Mouse (Mus musculus): ENCODE results near the gene Znrd1. TPM values are rescaled to one million over a fixed set of nuclear protein-coding genes. Genes with fewer than 3 reads are reported as not detected.
"Not testable (repeated sequence)": the region's sequence is repeated elsewhere in the genome, so short reads cannot be mapped to it uniquely, and the experiment has no call there.

Znrd1 gene
- 10 to 100 TPM; 25.8 to 30.3 TPM for total RNA-seq (2021)

DNA sequence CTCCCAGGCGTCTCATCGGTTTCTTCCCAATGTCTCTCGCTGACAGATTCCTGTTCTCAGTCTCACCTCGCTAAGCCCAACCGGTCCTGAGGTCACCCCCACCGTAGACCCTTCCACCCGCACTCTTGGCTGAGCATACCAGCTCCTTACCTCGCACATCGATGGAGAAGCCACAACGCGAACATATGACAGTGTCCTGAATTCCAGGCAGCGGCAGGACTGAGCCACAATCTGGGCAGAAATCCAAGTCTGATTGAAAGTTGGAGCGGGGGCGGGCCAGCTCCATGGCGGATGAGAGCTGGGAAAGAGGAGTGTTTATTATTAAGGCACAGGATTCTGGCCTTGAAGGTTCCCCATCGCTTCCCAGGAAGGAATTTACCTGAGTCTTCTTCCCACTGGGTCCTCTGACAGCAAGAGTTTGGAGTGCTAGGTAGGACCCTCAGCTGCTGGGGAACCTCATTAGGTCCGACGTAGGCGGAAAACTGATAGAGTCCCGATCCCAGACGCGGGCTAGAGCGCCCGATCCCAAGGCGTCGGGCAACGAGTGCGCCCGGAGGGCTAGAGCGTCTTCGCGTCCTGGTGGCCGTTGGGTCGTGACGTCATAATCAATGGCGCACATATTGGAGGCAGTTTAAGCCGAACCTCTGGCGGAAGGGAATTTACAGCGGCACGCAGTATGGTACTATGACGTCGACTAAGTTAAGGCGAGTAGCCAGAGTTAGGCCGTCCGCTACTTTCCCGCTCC, at the start of gene Znrd1, which contains the start of gene Znrd1as:
Gene Znrd1, minus strand, starts transcription at position 561 of the 745 bp plus-strand sequence.
Gene Znrd1as, plus strand, starts transcription at position 594 of the 745 bp plus-strand sequence.
- intact Hi-C loops (cut with DNase I) = no loop called here
- DNase-seq = peak; percentile 96

DNA sequence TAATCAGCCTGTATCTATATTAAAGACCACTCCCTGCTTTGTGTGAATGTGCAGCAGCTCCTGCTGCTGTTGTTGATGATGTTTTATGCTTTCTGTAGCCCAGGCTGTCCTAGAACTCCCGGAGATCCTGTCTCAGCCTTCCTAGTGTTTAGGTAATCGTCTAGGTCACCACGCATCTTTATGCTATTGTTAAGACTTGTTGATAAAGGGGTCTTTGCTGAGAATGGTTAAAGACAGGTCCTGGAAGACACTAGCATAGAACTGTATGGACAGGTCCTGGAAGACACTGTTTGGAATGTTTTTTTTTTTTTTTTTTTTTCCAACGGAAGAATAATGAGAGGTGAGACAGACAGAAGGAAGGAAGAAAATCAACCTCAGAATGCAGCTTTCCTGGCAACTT, 45.0 kb upstream of the Znrd1 start:
- intact Hi-C loops (cut with DNase I) = loop anchor here (2.0 kb wide), 1 partner anchor 43 kb away; no protein-coding TSS in a partner anchor
- DNase-seq = no peak

- intact Hi-C loops (cut with DNase I) = loop anchor here (1.0 to 2.0 kb wide), 2 partner anchors 26 to 44 kb away; no protein-coding TSS in a partner anchor
- DNase-seq = peak; percentile 71
Measured at GRCm38 (mm10) chr17:37002364-37003330, 44.3 kb upstream of the Znrd1 start.

- intact Hi-C loops (cut with DNase I) = no loop called here
- no peak for DNase-seq
Measured at GRCm38 (mm10) chr17:37000863-37001262, 42.5 kb upstream of the Znrd1 start, which contains the start of gene Zfp57. Gene Zfp57 (plus strand): TSS chr17:37001163.

- no peak for DNase-seq
- intact Hi-C loops (cut with DNase I) = no loop called here
Measured at GRCm38 (mm10) chr17:36998477-36998876, 40.1 kb upstream of the Znrd1 start.

DNA sequence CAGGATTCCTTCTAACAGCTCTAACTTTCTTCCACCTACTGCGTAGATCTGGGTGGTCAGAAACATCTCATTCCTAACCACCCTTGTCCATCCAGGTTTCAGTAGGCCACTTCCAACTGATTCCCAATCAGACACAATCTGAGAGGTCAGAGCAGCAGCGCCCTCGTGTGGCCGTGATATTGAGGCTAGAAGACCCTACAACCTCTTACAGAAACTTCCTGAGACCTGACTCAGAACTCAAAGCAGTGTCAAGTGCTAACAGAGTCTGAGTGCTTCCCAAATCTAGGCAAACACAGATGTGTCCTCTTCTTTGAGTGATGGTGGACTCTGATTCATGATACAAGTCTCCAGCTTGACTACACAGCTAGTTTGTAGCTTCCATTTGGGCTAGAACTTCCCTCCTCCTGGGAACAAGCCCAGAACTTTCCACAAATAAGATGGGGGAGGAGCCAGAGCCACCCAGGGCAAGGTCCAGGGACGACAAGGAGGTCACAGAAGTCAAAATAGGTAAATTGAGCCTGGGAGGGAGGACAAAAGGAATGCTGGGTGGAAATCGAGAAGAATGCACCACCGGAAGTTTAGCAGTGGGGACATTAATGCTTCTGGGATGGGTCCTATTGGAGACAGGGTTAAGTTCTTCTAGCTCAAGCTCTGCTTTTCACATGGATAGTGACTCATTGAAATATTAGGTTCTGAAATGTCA, 38.8 kb upstream of the Znrd1 start:
- peak; percentile 89 for DNase-seq
- intact Hi-C loops (cut with DNase I) = no loop called here

- intact Hi-C loops (cut with DNase I) = no loop called here
- DNase-seq = no peak
Measured at GRCm38 (mm10) chr17:36995448-36995847, 37.1 kb upstream of the Znrd1 start.

- no peak for DNase-seq
- intact Hi-C loops (cut with DNase I) = no loop called here
Measured at GRCm38 (mm10) chr17:36994528-36994927, 36.2 kb upstream of the Znrd1 start.

- intact Hi-C loops (cut with DNase I) = no loop called here
Measured at GRCm38 (mm10) chr17:36993770-36994325, 35.5 kb upstream of the Znrd1 start.

DNA sequence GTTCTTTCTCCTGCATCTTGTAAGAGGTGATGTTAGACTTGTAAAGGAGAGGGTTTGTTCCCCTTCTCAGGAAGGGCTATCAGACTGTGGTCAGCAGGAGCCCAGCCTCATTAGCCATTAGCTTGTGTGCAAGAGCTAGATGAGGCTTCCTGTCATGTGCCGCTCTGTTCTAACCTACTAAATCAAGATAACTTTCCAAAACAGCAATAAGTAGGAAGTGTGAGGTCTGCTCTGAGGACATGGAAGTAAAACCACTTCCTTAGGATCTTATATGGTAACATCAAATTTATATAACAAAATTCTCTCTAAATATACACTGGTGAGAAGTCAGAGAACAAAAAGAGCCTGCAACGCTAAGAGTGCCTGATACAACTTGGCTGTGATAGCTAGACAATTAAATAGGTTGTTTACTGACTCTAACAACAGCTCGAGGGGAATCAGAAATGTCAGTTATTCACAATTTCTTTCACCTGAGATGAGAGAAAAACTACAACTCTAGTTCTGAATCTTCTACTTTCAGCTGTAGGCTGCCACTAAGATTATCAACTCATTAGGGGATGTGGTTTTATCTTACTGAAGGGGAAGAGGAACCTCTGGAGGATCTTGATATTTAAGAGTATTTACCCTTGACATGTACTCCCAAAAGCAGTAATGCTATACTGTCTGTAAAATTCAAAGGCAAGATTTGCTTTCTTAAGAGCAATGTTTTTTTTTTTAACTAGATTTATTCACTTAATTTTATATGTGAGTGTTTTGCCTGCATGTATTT, 34.2 kb upstream of the Znrd1 start:
- no peak for DNase-seq
- intact Hi-C loops (cut with DNase I) = no loop called here

More at GRCm38 (mm10) chr17:36993770-36994325, 35.5 kb upstream of the Znrd1 start:
- DNase-seq = no peak

GRCm38 (mm10) chr17:36990630-36991029, 32.3 kb upstream of the Znrd1 start:
- intact Hi-C loops (cut with DNase I); DNase-seq: not testable (repeated sequence)

- DNase-seq = no peak
- intact Hi-C loops (cut with DNase I) = no loop called here
Measured at GRCm38 (mm10) chr17:36989437-36989836, 31.1 kb upstream of the Znrd1 start, which contains the start of gene H2-M5. Gene H2-M5 (minus strand): TSS chr17:36989537.

GRCm38 (mm10) chr17:36988475-36988874, 30.1 kb upstream of the Znrd1 start:
- no peak for DNase-seq
- intact Hi-C loops (cut with DNase I) = no loop called here

DNA sequence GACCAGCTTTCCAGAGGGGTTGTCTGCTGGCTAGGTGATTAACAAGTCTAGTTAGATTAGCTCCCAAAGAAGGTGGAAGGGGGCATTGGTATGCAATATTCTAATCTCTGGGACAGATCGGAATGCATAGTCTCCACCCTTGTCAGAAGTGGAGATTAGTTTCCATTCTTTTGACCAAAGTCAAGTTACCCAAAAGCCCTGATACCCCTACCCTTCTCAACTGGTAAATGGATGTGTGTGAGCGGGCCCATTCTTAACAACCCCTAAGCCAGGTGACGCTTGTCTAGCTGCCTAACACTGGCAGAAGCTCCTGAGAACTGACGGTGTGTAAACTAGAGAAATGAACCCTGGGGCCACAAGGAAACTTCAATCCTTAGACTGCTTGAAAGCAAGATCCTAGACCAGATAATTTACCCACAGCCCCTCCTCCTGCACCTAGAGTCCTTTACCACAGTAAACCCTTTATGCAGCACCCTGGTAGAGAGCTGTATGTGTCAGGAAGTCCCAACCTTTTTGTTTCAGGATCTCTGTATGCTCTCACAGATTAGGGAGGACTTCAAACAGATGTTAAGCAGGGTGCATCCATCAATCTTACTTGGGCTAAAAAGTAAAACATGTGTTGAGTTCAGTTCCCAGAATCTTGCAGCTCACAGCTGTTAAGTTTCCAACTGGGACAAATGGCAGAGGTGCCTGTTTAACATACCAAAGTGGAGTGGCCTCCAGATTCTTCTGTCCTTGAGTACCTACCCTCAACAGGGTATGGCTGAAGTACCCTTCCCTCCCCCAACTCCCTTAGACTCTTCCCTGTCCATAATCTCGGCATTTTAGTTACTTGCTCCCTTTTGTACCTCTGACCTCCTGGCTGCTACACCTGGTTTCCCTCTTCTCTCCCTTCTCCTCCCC, 24.1 kb upstream of the Znrd1 start:
- no peak for DNase-seq
- intact Hi-C loops (cut with DNase I) = no loop called here

DNA sequence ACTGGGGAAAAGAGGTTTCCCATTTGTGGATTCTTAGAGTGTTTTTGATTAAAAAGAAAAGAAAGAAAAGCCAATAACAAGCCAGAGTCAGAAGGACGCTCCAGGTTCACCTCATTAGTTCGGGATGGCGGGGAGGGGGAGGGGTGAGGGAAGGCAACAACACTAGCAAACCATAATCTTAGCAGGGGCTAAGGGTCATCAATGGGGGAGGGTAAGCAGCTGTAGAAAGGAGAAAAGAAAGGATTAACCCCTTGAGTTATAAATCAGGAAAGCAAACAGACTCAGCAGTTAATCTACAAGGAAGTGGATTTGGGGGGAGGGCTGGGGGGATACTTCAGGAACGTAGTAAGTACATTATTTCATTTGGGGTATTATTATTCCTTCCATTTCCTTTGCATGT, 23.5 kb upstream of the Znrd1 start:
- intact Hi-C loops (cut with DNase I) = no loop called here
- DNase-seq = no peak

DNA sequence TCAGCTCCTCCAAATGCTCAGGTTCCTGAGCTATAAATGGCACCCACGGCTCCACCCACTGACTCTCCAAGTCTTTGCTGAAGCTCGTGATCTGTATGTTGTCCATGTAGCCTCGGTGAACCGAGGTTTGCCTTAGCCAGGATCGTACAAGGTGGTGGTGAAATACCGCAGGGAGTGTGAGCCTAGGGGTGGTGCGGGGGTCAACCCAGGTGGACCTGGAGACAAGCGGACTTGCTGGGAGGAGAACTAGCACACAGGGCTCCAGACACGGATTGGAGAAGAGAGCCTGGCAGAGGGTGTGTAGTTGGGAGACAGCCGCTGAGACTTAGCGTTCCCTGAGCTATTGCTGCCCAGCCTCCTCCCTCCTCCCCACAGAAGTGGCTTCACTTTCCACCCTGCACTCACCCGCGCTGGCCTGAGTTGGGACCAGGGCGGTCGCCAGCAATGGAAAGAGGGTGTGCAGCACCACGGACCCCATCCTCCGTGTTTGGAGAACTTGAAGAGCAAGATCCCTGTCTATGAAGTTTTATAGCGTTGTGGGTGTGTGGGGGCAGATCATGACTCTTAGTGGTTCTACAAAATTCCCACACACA, 23.0 kb upstream of the Znrd1 start, which contains the start of gene 2410137M14Rik:
Gene 2410137M14Rik, minus strand, starts transcription at position 17 of the 593 bp plus-strand sequence.
- intact Hi-C loops (cut with DNase I) = no loop called here
- DNase-seq = no peak

DNA sequence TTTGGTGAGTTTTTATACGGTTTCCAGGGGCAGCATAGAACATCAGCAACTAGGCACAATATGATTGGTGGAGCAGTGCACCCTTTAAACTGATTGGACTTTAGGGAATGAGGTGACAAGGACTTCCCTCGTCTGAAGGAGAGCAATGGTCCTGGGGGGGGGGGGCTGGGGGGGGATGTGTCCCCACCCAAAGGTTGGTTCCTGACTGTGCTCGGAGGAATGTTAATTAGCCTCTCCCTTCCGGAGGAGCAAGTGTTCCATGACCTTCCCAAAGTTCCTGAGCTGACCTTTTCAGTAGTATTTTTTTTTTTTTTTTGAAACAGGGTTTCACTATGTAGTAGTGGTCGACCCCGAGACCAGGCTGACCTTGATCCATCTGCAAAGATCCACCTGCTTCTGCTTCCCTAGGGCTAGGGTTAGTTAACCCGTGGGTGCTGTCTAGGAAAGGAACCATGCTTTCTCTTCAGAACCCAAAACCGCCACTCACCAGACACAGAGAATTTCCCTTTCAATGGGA, 15.0 kb upstream of the Znrd1 start:
- DNase-seq = no peak
- intact Hi-C loops (cut with DNase I) = no loop called here

DNA sequence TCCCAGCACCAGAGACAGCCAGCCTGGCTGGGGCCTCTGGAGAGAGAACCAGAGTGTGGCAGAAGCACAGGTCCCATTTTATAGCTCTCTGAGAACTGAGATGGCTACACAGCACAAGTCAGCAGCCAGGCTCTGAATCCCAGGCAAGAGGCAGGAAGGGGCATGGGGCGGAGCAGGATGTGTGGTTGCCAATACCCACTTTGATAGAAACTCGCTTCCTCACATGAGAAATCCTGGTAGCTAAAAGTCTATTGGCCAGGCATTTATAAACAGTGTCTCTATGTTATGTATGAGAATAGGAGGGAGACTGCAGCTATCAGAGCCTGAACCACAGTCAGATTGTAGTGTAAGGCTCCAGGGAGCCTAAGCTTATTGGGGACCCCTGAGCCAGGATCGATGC, 14.4 kb upstream of the Znrd1 start:
- DNase-seq = no peak
- intact Hi-C loops (cut with DNase I) = no loop called here
